Mouse (Mus musculus) erythroblast, embryonic 14.5 days (primary cell): ENCODE measurements around the gene Mrm2. TPM values are rescaled to one million over a fixed set of nuclear protein-coding genes. Genes with fewer than 3 reads are reported as not detected.
A peak's percentile ranks its signal among the peaks of the same experiment; 100 is the strongest.

ENCODE experiments used
- H3K27me3 ChIP-seq: 2 replicates; pipeline ENCODE4 v1.6.1; 2012; ENCODE audit warnings: inconsistent platforms; ENCODE audit not compliant: control insufficient read depth
- H3K36me3 ChIP-seq: 2 replicates; pipeline ENCODE4 v1.6.1; 2012; ENCODE audit warnings: mild to moderate bottlenecking, inconsistent platforms; ENCODE audit not compliant: control insufficient read depth
- H3K4me1 ChIP-seq: 2 replicates; pipeline ENCODE4 v1.6.1; 2012; ENCODE audit warnings: inconsistent platforms; ENCODE audit not compliant: control insufficient read depth
- H3K4me3 ChIP-seq: replicated peaks from 2 replicates; pipeline ENCODE3; 2012; ENCODE audit warnings: moderate library complexity, mild to moderate bottlenecking, inconsistent platforms
- H3K9me3 ChIP-seq: 2 replicates; pipeline ENCODE4 v1.6.1; 2012; ENCODE audit warnings: low read length, inconsistent platforms, mixed read lengths; ENCODE audit not compliant: control insufficient read depth
- GATA1 ChIP-seq: IDR thresholded peaks from 2 replicates; pipeline ENCODE4 v1.6.1; 2012; ENCODE audit warnings: low read length, inconsistent platforms, mixed read lengths
- TAL1 ChIP-seq: IDR thresholded peaks from 3 replicates; pipeline ENCODE4 v1.6.1; 2012; ENCODE audit warnings: low read length, inconsistent platforms, mixed read lengths
- polyA plus RNA-seq: library from polyadenylated mRNA; stranded (reverse); fragments of >175 nt; gene quantifications from 2 replicates; pipeline ENCODE4 v1.2.3, GENCODE M21; 2012

Gene Mrm2
- polyA plus RNA-seq, 1 experiment: 0.72 TPM

DNA sequence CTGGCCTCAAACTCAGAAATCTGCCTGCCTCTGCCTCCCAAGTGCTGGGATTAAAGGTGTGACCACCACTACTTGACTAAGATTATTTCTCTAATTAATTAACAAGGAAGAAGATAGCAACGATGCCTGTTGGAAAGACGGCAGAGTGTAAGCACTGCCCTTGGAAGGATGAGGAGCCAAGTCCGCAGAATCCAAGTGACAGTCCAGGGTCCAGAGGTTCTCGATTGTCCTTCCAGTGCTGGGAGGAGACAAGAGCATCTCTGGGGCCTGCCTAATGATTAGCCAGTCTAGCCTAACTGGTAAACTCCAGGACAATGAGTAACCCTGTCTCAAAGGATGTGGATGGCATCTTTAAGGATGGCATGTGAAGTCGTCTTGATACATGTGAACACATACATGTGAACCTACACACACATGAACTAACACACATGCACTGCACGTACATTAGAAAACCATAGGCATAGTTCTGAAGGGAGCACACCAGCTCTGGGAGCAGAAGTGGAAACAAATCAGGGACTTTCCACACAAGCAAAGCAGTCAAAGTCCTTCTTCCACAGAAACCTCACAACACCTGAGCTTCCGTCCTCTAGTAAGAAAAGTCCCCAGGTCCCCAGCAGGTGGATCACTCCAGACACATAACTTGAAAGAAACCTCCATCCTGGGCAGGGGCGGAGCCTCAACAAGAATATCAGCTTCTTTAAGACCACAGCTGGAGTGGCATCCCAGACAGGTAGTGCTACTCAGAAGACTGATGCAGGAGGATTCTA, 19.2 kb upstream of the Mrm2 start:
- no peaks in the 10 kb centered on the region for H3K27me3 ChIP-seq
- peaks cover 5% of the 10 kb centered on the region; the same call in 1 of the 2 replicates for H3K9me3 ChIP-seq
- TF ChIP-seq TAL1 (no peak), GATA1 (no peak)
- no peaks in the 10 kb centered on the region for H3K4me1 ChIP-seq
- peaks cover 64% of the 10 kb centered on the region for H3K36me3 ChIP-seq
- no peak overlapping the region for H3K4me3 ChIP-seq

- no peak for TF ChIP-seq TAL1
- TF ChIP-seq GATA1: no peak
- Histone ChIP-seq H3K27me3 (no peaks in the 10 kb centered on the region), H3K36me3 (peaks cover 63% of the 10 kb centered on the region), H3K4me1 (no peaks in the 10 kb centered on the region), H3K4me3 (no peak overlapping the region), H3K9me3 (peaks cover 5% of the 10 kb centered on the region; the same call in 1 of the 2 replicates)
These were observed 18.2 kb upstream of the Mrm2 start for GRCm38 (mm10) chr5:140349882-140350281.

- TF ChIP-seq GATA1 (no peak), TAL1 (no peak)
- no peaks in the 10 kb centered on the region for H3K9me3 ChIP-seq
- H3K36me3 ChIP-seq: peaks cover 46% of the 10 kb centered on the region
These were observed 14.4 kb upstream of the Mrm2 start for GRCm38 (mm10) chr5:140346050-140346449.

DNA sequence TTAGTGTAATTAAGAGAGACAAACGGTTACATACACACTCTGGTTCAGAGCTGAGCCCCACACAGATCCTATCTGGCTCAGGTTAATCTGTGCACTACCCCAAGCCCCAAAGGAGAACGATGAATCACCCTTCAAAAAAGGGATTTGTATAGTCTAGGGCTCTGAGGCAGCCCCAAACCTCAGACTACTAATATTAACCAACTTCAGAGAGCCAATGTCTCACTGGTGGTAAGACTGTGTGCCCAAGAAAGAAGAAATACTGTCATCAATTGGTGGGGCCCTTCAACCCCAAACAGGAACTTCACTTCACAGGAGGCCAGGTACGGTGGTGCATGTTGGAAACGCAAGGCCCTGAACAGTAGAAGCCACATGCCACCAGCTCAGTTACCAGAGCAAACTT, 13.5 kb upstream of the Mrm2 start:
- Histone ChIP-seq H3K4me3 (no peak overlapping the region), H3K27me3 (no peaks in the 10 kb centered on the region), H3K9me3 (no peaks in the 10 kb centered on the region), H3K36me3 (peaks cover 51% of the 10 kb centered on the region), H3K4me1 (no peaks in the 10 kb centered on the region)
- TF ChIP-seq GATA1 (no peak), TAL1 (no peak)

More at GRCm38 (mm10) chr5:140346050-140346449, 14.4 kb upstream of the Mrm2 start:
- Histone ChIP-seq H3K4me3 (no peak overlapping the region), H3K27me3 (no peaks in the 10 kb centered on the region), H3K4me1 (no peaks in the 10 kb centered on the region)

GRCm38 (mm10) chr5:140342880-140343279, 11.2 kb upstream of the Mrm2 start:
- Histone ChIP-seq H3K36me3 (peaks cover 70% of the 10 kb centered on the region), H3K9me3 (peaks cover 6% of the 10 kb centered on the region), H3K4me3 (no peak overlapping the region), H3K4me1 (no peaks in the 10 kb centered on the region), H3K27me3 (no peaks in the 10 kb centered on the region)
- TF ChIP-seq GATA1 (no peak), TAL1 (no peak)

- Histone ChIP-seq H3K27me3 (no peaks in the 10 kb centered on the region), H3K4me3 (no peak overlapping the region), H3K36me3 (peaks cover 69% of the 10 kb centered on the region), H3K4me1 (no peaks in the 10 kb centered on the region), H3K9me3 (peaks cover 6% of the 10 kb centered on the region)
- TF ChIP-seq TAL1 (no peak), GATA1 (no peak)
These were observed 8.1 kb upstream of the Mrm2 start for GRCm38 (mm10) chr5:140339836-140340235.

DNA sequence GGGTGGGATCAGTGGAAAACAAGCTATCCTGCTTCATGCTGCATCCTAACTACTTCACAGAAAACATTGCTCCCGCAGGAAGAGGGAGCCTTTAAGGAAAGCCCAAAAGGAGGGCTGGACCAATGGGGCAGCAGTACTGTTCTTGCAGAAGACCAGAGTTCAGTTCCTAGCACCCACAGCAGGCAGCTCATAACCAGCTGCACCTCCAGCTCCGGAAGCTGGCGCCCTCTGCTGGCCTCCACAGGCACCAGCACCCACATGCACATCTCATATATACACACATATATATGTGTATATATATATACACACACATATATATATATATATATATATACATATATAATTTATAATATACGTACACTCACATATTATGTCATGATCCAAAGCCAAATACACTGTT, 7.1 kb upstream of the Mrm2 start:
- Histone ChIP-seq H3K4me3 (no peak overlapping the region), H3K27me3 (no peaks in the 10 kb centered on the region), H3K36me3 (peaks cover 59% of the 10 kb centered on the region), H3K9me3 (peaks cover 6% of the 10 kb centered on the region), H3K4me1 (no peaks in the 10 kb centered on the region)
- TF ChIP-seq GATA1 (no peak), TAL1 (no peak)

GRCm38 (mm10) chr5:140336680-140337079, 5.0 kb upstream of the Mrm2 start:
- peaks cover 55% of the 10 kb centered on the region for H3K36me3 ChIP-seq
- TF ChIP-seq GATA1 (no peak), TAL1 (no peak)

DNA sequence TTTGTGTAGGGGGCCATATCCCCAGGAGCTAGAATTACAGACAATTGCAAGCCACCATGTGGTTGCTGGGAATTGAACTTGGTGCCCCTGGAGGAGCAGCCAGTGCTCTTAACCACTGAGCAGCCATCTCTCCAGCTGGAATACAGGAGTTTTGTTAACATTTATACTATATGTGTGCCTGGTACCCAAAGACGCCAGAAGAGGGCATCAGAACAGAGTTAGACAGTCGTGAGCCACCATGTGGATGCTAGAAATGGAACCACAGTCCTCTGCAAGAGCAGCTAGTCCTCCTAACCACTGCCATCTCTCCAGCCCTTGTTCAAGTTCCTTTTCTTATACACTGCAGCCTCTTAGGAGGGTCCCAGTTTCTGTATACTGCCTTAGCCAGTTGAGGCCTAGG, 1.9 kb upstream of the Mrm2 start:
- Histone ChIP-seq H3K36me3 (peaks cover 46% of the 10 kb centered on the region), H3K27me3 (no peaks in the 10 kb centered on the region), H3K4me1 (peaks cover 28% of the 10 kb centered on the region), H3K4me3 (no peak overlapping the region), H3K9me3 (peaks cover 3% of the 10 kb centered on the region)
- TF ChIP-seq TAL1 (no peak), GATA1 (no peak)

More at GRCm38 (mm10) chr5:140336680-140337079, 5.0 kb upstream of the Mrm2 start:
- H3K27me3 ChIP-seq: no peaks in the 10 kb centered on the region
- H3K4me1 ChIP-seq: peaks cover 13% of the 10 kb centered on the region
- H3K4me3 ChIP-seq: no peak overlapping the region
- peaks cover 6% of the 10 kb centered on the region for H3K9me3 ChIP-seq

DNA sequence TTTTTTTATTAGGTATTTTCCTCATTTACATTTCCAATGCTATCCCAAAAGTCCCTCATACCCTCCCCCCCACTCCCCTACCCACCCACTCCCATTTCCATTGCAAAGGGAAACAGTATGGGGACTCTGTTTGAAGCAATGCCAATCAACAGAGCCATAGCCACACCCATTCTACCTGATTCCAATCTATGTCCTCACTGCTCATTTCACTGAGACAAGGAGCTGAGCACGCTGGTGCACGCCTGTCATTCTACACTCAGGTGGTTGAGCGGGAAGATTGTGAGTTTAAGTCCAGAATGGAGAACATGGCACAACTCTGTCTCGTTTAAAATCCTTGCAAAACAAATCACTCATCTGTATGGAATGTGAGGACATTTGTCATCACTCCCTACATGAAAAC, 821 bp upstream of the Mrm2 start:
- Histone ChIP-seq H3K4me3 (peak overlapping the region; percentile 24), H3K9me3 (no peaks in the 10 kb centered on the region), H3K4me1 (peaks cover 28% of the 10 kb centered on the region), H3K36me3 (peaks cover 46% of the 10 kb centered on the region), H3K27me3 (no peaks in the 10 kb centered on the region)
- TF ChIP-seq TAL1 (no peak), GATA1 (no peak)
